Mouse (Mus musculus): ENCODE data around the gene Cplane1. TPM values are rescaled to one million over a fixed set of nuclear protein-coding genes. Genes with fewer than 3 reads are reported as not detected.
"Not testable (repeated sequence)": the region's sequence is repeated elsewhere in the genome, so short reads cannot be mapped to it uniquely, and the experiment has no call there.

The Cplane1 gene
- total RNA-seq (2021), result 1 to 10 TPM; 2.5 to 2.6 TPM
- long read RNA-seq, experiment 1, partial matches to known transcripts, result 2 of 2 reads
- long read RNA-seq, experiment 1, other reads (novel, unspliced or antisense), result 0 of 2 reads
- long read RNA-seq, experiment 2, partial matches to known transcripts, result 0 of 1 reads
- long read RNA-seq, experiment 2, other reads (novel, unspliced or antisense), result 1 of 1 reads

DNA sequence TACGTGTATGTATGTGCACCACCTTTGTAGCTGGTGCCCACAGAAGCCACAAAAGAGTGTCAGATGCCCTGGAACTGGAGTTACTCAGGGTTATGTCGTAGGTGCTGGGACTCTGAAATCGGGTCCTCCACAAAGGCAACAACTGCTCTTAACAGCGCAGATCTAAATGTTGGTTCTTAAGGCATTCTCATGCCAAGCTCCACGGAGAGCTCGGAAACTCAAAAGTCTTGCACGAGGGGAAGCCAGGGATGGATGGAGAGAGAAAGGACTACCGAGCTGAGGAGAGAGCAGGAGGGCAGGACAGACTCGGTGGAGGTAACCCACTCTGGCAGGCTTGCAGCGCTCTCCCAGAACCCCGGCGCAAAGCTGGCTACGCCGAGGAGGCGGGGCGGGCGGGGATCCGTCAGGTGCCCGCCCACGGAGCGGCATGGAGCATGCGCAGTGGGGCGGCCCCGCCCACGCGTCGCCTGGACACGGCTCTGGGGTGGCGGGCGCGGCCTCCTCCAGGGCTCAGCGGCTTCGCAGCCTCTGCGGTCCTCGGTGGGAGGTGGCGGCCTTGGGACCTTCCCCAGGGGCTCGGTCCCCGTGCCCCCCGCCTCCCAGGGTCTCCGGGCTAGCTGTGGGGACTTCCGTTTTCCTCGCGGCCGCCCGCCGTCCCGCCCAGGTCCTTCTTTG is at the start of gene Cplane1:
Cplane1 (plus strand) TSS at position 516 of the 675 bp plus-strand sequence.
- DNase-seq, result peak; percentile 89 to 91
- intact Hi-C loops (cut with DNase I), result no loop called here

GRCm38 (mm10) chr15:8129281-8129680 is 39.6 kb upstream of the Cplane1 start:
- intact Hi-C loops (cut with DNase I), result no loop called here

DNA sequence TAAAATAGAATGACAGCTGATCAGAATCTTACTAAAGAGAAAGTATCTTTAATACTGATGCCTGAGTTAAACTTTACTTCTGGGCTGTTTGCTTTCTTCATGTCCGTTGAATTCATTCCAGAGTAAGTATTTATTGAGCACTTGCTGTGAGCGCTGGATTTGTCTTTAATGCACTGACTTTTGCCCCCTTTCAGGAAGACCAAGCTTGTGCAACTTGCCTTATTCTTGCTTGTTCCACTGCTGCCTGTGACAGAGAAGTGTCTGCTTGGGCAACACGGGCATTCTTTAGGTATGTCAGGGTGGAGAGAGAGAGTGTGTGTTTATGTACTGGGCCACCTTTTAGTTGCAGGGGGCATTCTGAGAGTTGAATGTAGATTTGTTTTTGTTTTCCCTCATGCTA is 37.6 kb upstream of the Cplane1 start:
- no peak for DNase-seq
- intact Hi-C loops (cut with DNase I), result no loop called here

More at GRCm38 (mm10) chr15:8129281-8129680, 39.6 kb upstream of the Cplane1 start:
- no peak for DNase-seq

- intact Hi-C loops (cut with DNase I), result no loop called here
These were observed 37.1 kb upstream of the Cplane1 start for GRCm38 (mm10) chr15:8131761-8132160.

DNA sequence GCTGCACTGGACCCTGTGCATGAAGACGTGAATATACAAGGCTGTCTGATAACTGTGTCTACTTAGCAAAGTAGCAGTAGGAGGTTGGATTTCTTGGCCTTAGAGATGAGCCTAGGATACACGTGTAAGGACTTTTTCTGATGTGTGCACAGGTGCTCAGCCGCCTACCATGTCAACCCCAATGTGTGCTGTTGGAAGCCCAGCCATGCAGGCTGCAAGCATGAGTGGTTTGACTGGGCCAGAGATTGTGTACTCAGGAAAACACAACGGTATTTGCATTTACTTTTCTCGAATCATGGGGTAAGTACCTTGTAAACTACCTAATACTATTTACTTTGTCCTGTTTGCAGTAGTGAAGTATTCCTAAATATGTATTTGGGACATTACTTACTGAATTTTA is 33.3 kb upstream of the Cplane1 start:
- DNase-seq, result no peak
- intact Hi-C loops (cut with DNase I), result no loop called here

More at GRCm38 (mm10) chr15:8131761-8132160, 37.1 kb upstream of the Cplane1 start:
- no peak for DNase-seq

DNA sequence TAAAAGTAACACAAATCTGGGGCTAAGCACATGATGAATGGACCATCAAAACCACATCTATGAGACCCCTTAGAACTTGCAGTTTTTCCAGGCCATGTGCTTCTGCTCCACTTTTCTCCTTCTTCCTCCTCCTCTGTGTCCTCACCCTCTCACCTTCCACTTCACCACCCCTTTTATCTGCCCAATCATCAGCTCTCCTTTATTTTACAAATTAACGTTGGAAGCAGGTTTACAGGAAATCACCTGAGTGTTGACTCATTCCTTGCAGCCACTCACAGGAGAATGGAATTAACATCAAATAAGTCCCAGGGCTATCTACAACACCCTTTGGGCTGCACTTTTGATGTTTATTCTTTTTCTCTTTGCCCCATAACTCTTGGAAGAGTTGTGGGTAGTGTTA is 7.1 kb upstream of the Cplane1 start:
- intact Hi-C loops (cut with DNase I), result no loop called here
- DNase-seq, result no peak

DNA sequence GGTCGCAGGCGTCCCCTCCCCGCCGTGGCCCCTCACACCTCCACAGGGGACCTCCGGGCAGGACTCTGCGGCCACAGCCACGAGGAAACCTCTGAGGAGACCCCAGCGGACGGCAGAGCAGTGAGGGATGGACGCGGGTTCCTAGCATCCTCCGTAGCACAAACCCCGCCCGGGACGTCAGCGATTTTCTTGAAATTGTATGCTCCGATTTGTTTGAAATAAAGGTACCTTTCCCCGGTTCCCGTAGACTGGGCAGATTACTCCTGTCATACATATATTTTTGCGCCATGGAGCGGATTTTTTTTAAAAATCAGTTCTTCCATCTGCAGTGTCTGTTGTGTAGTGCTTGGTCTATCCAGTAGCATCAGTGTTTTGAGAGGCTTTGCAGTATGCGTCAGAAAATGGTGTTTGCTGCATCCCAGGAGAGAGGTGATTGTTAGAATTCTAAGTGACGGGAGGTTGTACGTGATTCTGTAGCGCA is 400 bp downstream of the Cplane1 start:
- intact Hi-C loops (cut with DNase I), result no loop called here
- DNase-seq, result no peak

GRCm38 (mm10) chr15:8189563-8189962 is 20.7 kb downstream of the Cplane1 start:
- intact Hi-C loops (cut with DNase I), result no loop called here
- DNase-seq, result no peak

DNA sequence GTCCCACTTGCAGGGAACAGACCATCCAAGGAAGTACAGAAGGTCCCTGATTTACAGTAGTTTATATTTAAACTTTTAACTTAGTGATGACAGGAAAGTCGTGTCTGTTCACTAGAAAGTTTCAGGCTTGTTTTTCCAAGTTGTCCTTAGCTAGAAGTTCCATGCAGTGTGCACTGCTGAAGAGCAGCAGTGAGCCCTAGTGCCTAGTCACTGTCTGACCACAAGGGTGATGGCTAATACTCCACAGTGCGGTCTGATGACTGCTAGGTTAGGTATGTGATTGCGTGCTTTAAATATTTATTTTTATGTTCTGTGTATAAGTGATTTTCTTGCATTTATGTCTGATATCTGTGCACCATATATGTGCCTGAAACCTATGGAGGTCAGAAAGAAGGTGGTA is 21.5 kb downstream of the Cplane1 start:
- intact Hi-C loops (cut with DNase I), result no loop called here
- DNase-seq, result no peak

- no peak for DNase-seq
These were observed 31.4 kb downstream of the Cplane1 start for GRCm38 (mm10) chr15:8200317-8200716.

GRCm38 (mm10) chr15:8208362-8208761 is 39.5 kb downstream of the Cplane1 start:
- intact Hi-C loops (cut with DNase I), result no loop called here
- DNase-seq, result no peak

More at GRCm38 (mm10) chr15:8200317-8200716, 31.4 kb downstream of the Cplane1 start:
- intact Hi-C loops (cut with DNase I), result no loop called here

GRCm38 (mm10) chr15:8214811-8215210 is 45.9 kb downstream of the Cplane1 start:
- DNase-seq, result no peak
- intact Hi-C loops (cut with DNase I), result no loop called here

DNA sequence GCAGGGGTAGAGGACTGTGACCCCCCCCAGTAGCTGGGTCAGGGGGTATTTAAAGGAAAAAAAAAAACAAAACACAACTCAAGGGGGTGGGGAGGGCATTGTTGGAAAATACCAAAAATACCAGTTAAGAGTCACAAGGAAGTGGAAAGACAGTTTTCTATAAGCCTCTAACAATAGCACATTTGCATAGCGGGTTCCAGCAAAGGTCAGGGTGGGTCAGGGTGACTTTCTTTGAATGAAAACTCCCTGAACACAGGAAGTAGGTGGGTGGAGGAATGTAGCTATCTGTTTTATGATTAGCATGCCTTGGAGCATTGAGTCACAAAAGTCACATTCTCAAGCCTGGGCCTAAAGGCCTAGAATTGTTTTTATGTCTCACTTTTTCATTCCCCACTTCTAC is 65.3 kb downstream of the Cplane1 start:
- intact Hi-C loops (cut with DNase I); DNase-seq: not testable (repeated sequence)

DNA sequence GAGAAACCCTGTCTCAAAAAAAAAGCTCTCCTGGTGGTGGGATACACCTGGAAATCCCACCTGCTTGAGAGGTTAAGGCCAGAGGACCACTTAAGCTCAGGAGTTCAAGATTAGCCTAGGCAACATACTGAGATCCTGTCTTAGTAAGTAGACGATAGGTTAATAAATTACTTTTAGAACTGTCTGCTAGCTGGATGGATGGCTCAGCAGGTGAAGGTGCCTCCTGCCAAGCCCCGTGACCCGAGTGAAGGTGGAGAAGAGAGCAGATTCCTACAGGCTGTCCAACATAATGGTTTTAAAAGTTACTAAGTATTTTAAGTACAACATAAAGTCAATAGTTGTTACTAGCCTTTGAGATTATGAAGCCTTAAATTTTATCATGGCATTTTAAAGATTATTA is 97.0 kb downstream of the Cplane1 start:
- intact Hi-C loops (cut with DNase I), result no loop called here
- no peak for DNase-seq

DNA sequence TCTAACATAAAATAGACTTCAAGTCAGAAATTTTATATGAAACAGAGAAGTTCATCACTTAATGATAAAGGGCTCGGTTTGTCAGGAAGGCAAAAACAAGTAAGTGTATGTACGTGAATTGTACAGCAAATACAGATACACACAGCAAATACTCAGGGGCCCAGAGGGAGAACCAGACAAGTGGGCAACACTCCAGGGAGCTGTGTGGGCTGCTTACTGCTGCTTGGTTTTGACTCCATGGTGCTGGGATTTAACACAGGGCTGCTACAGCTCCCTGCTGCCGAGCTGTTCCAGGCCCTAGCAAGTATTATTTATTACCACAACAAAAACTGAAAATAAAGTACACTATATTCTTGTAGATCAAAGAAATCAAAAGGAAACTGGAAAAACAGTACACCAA is 98.3 kb downstream of the Cplane1 start:
- DNase-seq, result no peak
- intact Hi-C loops (cut with DNase I), result no loop called here

DNA sequence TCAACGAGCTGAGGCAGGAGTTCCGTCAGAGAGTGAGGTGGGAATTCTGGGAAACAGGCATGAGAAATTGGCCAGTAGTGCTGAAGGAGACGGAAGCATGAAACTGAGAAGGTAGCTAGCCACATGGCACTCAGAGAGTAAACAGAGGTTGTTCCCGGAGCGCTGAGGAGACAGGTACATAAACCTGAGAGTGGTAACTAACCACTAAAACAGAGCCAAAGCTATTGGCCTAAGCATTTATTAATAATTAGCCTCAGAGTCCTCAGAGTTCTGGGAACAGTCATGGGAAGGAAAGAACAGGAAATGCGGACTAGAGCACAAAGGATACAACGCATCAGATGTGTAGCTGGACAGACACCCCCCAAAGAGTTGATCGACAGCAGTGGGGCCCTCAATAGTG is 99.3 kb downstream of the Cplane1 start:
- intact Hi-C loops (cut with DNase I), result no loop called here

GRCm38 (mm10) chr15:8271952-8272351 is 103.0 kb downstream of the Cplane1 start:
- intact Hi-C loops (cut with DNase I), result no loop called here
- DNase-seq, result no peak

More for the DNA sequence above, 99.3 kb downstream of the Cplane1 start:
- DNase-seq, result no peak

- DNase-seq; intact Hi-C loops (cut with DNase I): not testable (repeated sequence)
These were observed 109.0 kb downstream of the Cplane1 start for GRCm38 (mm10) chr15:8277916-8278315.

- intact Hi-C loops (cut with DNase I), result no loop called here
- no peak for DNase-seq
These were observed 110.4 kb downstream of the Cplane1 start for GRCm38 (mm10) chr15:8279320-8279779.

DNA sequence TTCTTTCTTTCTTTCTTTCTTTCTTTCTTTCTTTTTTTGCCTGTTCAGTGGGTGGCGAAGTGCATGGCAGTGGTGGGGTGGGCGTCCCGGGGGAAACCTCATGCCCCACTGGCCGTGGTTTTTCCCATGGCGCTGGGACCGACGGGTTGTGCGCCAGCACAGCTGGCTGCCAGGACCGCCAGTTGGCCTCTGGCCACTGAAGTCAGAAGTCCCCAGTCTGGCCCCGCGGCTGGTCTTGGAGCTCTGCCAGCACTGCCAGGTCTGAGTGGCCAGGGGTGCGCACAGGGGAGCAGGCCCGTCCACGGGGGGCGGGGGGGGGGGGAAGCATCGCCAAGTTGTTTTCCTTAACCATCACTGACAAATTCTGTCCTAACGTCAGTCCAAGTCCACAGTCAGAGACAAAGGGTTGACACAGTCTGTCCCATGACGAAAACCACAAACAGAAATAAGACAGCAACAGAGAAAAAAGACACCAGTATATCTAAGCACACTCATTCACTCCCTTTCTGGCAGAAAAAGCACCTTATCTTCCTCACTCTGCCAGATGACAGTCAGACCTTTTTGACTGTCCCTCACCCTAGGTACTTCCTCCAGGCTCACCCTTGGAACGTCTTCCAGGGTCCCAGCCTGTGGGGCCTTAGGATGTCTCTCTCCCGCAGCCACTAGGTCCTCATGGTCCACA is 111.2 kb downstream of the Cplane1 start:
- peak; percentile 19 to 32 for DNase-seq
- intact Hi-C loops (cut with DNase I), result no loop called here

DNA sequence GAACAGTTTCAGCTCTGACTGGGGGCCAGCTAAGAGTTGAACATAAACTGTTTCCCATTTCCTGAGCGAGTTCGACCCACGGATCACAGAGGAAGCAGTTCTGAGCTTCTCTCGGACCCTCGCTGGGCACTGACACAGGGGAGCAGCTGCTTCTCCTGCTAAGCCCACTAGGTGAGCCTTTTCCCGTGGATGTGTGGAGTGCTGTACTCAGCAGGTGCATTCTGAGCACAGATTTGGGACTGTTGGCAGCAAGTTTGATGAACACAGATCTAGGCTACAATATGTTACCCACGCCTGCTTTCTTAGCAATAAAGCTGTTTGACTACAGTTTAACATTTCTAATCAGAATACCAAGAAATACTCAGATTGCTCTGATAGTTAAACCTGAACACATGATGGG is 112.8 kb downstream of the Cplane1 start:
- intact Hi-C loops (cut with DNase I), result no loop called here
- DNase-seq, result no peak

All from gastrocnemius, postnatal 36 days (tissue).